Mouse (Mus musculus): ENCODE measurements around the gene Atp6ap2. TPM values are rescaled to one million over a fixed set of nuclear protein-coding genes. Genes with fewer than 3 reads are reported as not detected.

The Atp6ap2 gene
- polyA plus RNA-seq (2015; fragmentation: Nextera tagmentation; extraction: Ambion mirVana) = 133 and 142 TPM in 2 replicates

DNA sequence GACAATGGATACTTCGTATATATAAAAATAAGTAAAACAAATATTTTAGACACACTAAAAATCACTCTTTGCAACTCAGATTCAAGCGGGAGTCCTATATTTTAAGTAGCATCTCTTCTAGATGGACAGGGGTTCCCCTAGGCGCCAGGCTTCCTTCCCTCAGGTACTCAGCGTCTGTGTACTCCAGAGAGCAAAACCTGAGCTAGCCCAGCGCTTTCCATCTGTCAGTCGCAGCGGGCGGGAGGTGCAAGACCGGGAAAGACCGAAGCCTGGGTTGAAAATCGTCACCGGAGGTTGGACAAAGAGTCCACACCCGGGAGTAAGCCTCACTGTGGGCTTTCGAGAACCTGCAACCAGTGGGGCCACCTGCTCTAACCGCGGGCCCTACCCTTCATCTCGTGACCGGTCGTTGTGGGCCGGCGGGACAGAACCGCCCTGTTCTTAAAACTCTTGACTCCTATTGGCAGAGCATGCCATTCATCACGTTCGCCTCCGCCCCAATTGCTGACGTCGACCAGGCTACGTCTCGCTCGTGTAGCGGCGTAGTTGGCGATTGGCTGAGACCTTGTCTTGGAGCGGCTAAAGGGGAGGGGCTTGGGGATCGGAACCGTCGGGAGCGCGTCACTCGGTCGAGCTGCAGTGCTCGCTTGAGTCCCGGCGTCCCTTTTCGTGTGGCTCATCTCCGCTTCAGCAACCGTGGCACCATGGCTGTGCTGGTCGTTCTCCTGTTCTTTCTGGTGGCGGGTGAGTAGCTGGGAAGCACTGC lies at the start of gene Atp6ap2:
TSS of gene Atp6ap2 (plus strand) at position 610 of the 766 bp plus-strand sequence.
- Histone ChIP-seq H3K27ac (ENCODE audit: low read length) (peak within 1 kb of the TSS; percentile 72), H3K9me3 (ENCODE audit: low read length) (no peaks in the 10 kb centered on the region), H3K4me1 (ENCODE audit: insufficient read depth, low read length) (0 out of 2 replicates have a peak, but pooled peaks cover 2% of the 10 kb centered on the region), H3K4me2 (replicated peaks; ENCODE audit: low read depth, low read length) (peak within 1 kb of the TSS; percentile 54), H3K36me3 (ENCODE audit: insufficient read depth, low read length) (no peaks in the 10 kb centered on the region), H3K9ac (replicated peaks; ENCODE audit: low read length) (peak within 1 kb of the TSS; percentile 85), H3K4me3 (ENCODE audit: low read length) (peak within 1 kb of the TSS; percentile 71), H3K27me3 (ENCODE audit: insufficient read depth, low read length) (peaks cover 8% of the 10 kb centered on the region; the same call in 1 of the 2 replicates)
- peak; percentile 100 for ATAC-seq (ENCODE audit: low FRiP score, low TSS enrichment)
- WGBS = 19% methylated on average over 49 of the region's 49 CpGs

DNA sequence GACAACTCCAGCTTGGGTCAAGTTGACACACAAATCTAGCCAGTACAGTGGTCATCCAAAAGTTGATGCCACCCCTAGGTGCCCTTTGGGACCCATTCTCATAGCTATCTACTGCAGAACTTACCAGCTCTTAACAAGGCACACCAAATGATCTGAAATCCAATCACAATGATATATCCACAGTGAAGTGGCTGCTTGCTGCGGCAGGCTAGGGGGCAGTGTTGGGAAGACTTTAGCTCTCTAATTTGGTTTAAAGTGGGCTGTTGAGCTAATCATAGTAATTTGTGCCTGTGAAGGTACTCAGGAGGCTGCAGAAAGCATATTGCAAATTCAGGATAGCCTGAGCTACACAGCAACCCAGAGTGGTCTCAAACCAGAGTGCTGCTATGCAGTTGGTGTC lies 43.2 kb upstream of the Atp6ap2 start:
- Histone ChIP-seq H3K36me3 (ENCODE audit: insufficient read depth, low read length) (no peaks in the 10 kb centered on the region), H3K27ac (ENCODE audit: low read length) (no peak overlapping the region), H3K9me3 (ENCODE audit: low read length) (no peaks in the 10 kb centered on the region), H3K9ac (replicated peaks; ENCODE audit: low read length) (no peak overlapping the region), H3K27me3 (ENCODE audit: insufficient read depth, low read length) (no peaks in the 10 kb centered on the region), H3K4me2 (replicated peaks; ENCODE audit: low read depth, low read length) (no peak overlapping the region), H3K4me1 (ENCODE audit: insufficient read depth, low read length) (no peaks in the 10 kb centered on the region), H3K4me3 (ENCODE audit: low read length) (no peak overlapping the region)
- WGBS = 88% methylated on average over 1 of the region's 1 CpGs
- ATAC-seq (ENCODE audit: low FRiP score, low TSS enrichment) = no peak

DNA sequence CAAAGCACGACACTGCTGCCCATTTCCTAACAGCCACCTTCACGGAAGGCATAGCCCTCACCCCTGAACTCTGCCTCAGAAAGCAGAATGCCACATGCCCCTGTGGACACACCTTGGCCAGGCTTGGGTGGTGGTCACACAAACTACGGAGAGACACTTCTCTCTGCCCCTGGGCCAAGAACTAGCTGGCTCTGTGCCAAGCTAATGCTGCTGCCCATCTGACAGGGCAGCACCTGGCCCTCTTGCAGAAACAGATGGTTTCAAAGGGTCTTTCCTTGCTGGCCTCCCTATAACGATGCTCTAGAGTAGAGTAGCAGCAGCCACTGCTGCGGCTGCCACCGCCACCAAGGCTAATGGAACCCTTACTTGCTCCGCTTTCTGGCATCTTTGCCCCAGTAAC lies 30.5 kb upstream of the Atp6ap2 start:
- Histone ChIP-seq H3K9me3 (ENCODE audit: low read length) (no peaks in the 10 kb centered on the region), H3K27me3 (ENCODE audit: insufficient read depth, low read length) (no peaks in the 10 kb centered on the region), H3K4me1 (ENCODE audit: insufficient read depth, low read length) (no peaks in the 10 kb centered on the region), H3K36me3 (ENCODE audit: insufficient read depth, low read length) (no peaks in the 10 kb centered on the region), H3K4me3 (ENCODE audit: low read length) (no peak overlapping the region), H3K4me2 (replicated peaks; ENCODE audit: low read depth, low read length) (no peak overlapping the region), H3K27ac (ENCODE audit: low read length) (no peak overlapping the region), H3K9ac (replicated peaks; ENCODE audit: low read length) (no peak overlapping the region)
- 70% methylated on average over 7 of the region's 7 CpGs for WGBS
- ATAC-seq (ENCODE audit: low FRiP score, low TSS enrichment) = no peak

DNA sequence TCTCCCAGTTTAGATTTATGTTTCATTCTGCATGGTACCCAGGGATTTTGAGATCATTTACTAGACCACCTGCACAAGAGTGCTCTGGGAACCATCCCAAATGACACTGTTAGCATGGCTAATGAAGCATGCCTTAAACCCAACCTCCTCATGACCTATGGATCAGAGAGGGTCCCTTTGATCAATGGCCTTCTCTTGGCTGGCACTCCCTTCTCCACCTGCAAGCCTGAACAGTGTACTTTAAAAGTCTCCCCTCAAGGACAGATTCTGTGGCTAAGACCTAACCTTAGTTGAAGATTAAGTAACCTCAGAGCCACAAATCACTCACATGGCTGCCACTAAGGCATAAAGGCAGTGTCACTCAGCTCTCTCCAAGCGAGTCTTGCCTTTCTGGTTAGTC lies 16.2 kb upstream of the Atp6ap2 start:
- Histone ChIP-seq H3K9me3 (ENCODE audit: low read length) (no peaks in the 10 kb centered on the region), H3K4me1 (ENCODE audit: insufficient read depth, low read length) (no peaks in the 10 kb centered on the region; the same call in 1 of the 2 replicates), H3K27ac (ENCODE audit: low read length) (no peak overlapping the region), H3K4me2 (replicated peaks; ENCODE audit: low read depth, low read length) (no peak overlapping the region), H3K27me3 (ENCODE audit: insufficient read depth, low read length) (peaks cover 15% of the 10 kb centered on the region; the same call in 1 of the 2 replicates), H3K9ac (replicated peaks; ENCODE audit: low read length) (no peak overlapping the region), H3K36me3 (ENCODE audit: insufficient read depth, low read length) (no peaks in the 10 kb centered on the region), H3K4me3 (ENCODE audit: low read length) (no peak overlapping the region)
- 63% methylated on average over 1 of the region's 1 CpGs for WGBS
- peak; percentile 92 for ATAC-seq (ENCODE audit: low FRiP score, low TSS enrichment)

DNA sequence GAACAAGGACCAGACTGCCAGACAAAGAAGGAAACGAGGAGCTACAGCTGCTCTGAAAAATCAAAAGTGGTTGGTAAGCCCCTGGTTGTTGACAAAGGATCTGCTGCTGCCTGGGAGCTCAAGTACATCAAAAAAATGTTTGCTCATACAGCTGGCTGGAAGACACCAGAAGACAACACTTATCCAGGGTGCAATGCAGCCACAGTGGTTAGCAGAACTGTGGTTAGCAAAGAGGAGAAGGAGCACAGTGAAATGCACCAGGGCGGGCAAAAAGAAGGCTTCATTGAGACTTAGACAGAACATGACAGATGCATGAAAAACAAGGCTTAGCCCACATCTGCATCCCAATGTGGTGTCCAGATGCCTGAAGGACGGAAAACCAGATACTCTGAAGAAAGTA lies 9.7 kb upstream of the Atp6ap2 start:
- H3K9me3 ChIP-seq (ENCODE audit: low read length) = no peaks in the 10 kb centered on the region
- WGBS = 66% methylated on average over 3 of the region's 3 CpGs
- H3K27me3 ChIP-seq (ENCODE audit: insufficient read depth, low read length) = peaks cover 22% of the 10 kb centered on the region
- ATAC-seq (ENCODE audit: low FRiP score, low TSS enrichment) = no peak
- H3K36me3 ChIP-seq (ENCODE audit: insufficient read depth, low read length) = no peaks in the 10 kb centered on the region
- H3K4me2 ChIP-seq (replicated peaks; ENCODE audit: low read depth, low read length) = no peak overlapping the region
- H3K27ac ChIP-seq (ENCODE audit: low read length) = no peak overlapping the region
- no peaks in the 10 kb centered on the region for H3K4me1 ChIP-seq (ENCODE audit: insufficient read depth, low read length)
- no peak overlapping the region for H3K4me3 ChIP-seq (ENCODE audit: low read length)
- no peak overlapping the region for H3K9ac ChIP-seq (replicated peaks; ENCODE audit: low read length)

DNA sequence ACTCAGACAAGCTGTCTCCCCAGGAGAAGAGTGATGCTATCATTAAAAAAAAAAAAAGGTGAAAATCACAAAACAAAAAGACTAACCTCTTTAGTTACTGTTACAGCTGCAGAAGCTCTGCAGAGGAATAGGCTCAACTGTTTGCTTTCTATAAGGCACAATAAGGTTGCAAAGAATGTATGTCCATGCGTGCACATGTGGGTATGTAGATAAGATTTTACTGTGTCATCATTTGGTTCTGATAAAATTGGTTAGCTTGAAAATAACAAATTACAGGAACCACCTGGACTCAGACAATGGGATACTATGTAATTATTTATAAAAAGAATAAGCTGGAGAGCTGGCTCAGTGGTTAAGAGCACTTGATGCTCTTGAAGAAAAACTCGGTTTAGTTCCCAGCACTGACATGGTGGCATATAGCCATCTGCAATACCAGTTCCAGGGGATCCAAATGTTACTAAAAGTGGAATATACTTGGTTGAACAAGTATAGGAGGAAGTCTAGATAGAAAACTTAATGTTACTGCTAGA lies 9.2 kb upstream of the Atp6ap2 start:
- no peaks in the 10 kb centered on the region for H3K36me3 ChIP-seq (ENCODE audit: insufficient read depth, low read length)
- no peak overlapping the region for H3K4me3 ChIP-seq (ENCODE audit: low read length)
- ATAC-seq (ENCODE audit: low FRiP score, low TSS enrichment) = no peak
- no peaks in the 10 kb centered on the region for H3K4me1 ChIP-seq (ENCODE audit: insufficient read depth, low read length)
- H3K27me3 ChIP-seq (ENCODE audit: insufficient read depth, low read length) = peaks cover 26% of the 10 kb centered on the region
- no peak overlapping the region for H3K27ac ChIP-seq (ENCODE audit: low read length)
- no peak overlapping the region for H3K4me2 ChIP-seq (replicated peaks; ENCODE audit: low read depth, low read length)
- 86% methylated on average over 2 of the region's 2 CpGs for WGBS
- H3K9me3 ChIP-seq (ENCODE audit: low read length) = no peaks in the 10 kb centered on the region
- no peak overlapping the region for H3K9ac ChIP-seq (replicated peaks; ENCODE audit: low read length)

DNA sequence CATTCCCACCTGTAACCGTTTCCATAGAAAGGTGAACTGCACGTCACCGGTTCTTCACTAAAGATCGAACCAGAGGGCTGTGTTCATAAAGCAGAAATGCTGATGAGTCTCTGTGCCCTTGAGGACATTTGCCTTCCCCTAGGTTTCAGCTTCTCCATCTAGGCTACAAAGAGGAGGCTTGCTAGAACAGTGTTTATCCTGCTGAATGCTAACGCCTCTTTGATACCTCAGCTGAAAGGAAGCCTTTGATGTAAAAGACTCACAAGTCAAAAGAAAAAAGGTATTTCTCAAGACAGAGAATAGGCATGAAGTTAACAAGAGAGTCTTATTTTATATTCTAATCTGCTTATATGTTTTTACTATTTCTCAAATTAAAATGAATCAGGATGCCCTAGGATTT lies 4.3 kb upstream of the Atp6ap2 start:
- Histone ChIP-seq H3K27me3 (ENCODE audit: insufficient read depth, low read length) (peaks cover 19% of the 10 kb centered on the region; the same call in 1 of the 2 replicates), H3K9ac (replicated peaks; ENCODE audit: low read length) (no peak overlapping the region), H3K4me1 (ENCODE audit: insufficient read depth, low read length) (no peaks in the 10 kb centered on the region), H3K27ac (ENCODE audit: low read length) (no peak overlapping the region), H3K36me3 (ENCODE audit: insufficient read depth, low read length) (no peaks in the 10 kb centered on the region), H3K4me3 (ENCODE audit: low read length) (no peak overlapping the region), H3K4me2 (replicated peaks; ENCODE audit: low read depth, low read length) (no peak overlapping the region), H3K9me3 (ENCODE audit: low read length) (no peaks in the 10 kb centered on the region)
- WGBS = 87% methylated on average over 5 of the region's 5 CpGs
- no peak for ATAC-seq (ENCODE audit: low FRiP score, low TSS enrichment)

DNA sequence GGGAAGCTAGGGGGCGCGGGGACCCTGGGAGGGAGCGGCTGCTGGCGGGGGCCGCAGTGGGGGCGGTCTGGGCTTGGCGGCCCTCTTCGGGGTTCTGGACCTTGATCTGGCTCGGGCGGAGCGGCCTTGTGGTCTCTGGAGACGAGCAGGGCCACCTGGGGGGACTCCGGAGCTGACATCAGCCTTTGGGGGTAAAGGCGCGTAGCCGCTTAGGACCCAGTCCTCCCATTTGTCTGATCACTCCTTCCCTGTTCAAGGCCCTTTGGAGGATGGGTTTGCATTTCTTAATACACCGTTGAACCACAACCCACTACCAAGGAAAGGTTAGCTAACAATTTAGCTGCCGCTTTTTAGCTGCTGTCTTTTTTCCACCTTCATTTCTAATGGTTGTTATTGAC lies 356 bp downstream of the Atp6ap2 start:
- H3K27ac ChIP-seq (ENCODE audit: low read length) = peak overlapping the region; percentile 72
- 0 out of 2 replicates have a peak, but pooled peaks cover 2% of the 10 kb centered on the region for H3K4me1 ChIP-seq (ENCODE audit: insufficient read depth, low read length)
- H3K4me2 ChIP-seq (replicated peaks; ENCODE audit: low read depth, low read length) = peak overlapping the region; percentile 54
- peaks cover 7% of the 10 kb centered on the region; the same call in 1 of the 2 replicates for H3K27me3 ChIP-seq (ENCODE audit: insufficient read depth, low read length)
- WGBS = 41% methylated on average over 16 of the region's 18 CpGs
- H3K4me3 ChIP-seq (ENCODE audit: low read length) = peak overlapping the region; percentile 71
- peak overlapping the region; percentile 85 for H3K9ac ChIP-seq (replicated peaks; ENCODE audit: low read length)
- no peaks in the 10 kb centered on the region for H3K36me3 ChIP-seq (ENCODE audit: insufficient read depth, low read length)
- peak; percentile 49; the same call in 1 of the 2 replicates for ATAC-seq (ENCODE audit: low FRiP score, low TSS enrichment)
- no peaks in the 10 kb centered on the region for H3K9me3 ChIP-seq (ENCODE audit: low read length)

DNA sequence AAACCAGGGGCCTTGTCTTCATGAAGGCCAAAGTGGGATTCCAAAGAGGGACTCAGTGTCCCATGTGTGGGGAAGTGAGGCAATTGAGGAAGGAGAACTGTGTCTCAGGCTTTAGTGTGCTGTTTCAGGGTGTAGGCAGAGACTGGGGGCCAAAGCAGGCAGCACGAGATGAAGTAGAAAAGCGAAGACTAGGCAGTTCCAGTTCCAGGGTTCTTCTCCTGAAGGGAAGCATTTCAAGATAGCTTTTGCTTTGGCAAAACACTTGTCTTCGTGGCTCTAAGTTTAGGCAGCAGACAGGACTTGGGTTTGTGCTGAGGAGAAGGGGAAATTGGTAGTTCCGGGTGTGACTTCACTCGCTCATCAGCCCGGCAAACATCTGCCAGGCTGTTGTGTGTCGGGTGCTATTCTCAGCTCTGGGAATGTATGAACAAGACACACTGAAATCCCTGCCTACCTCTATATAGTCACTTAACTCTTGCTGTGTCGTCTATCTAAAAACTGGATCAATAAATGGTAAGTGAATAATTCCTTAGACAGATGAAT lies 3.9 kb downstream of the Atp6ap2 start:
- no peak overlapping the region for H3K9ac ChIP-seq (replicated peaks; ENCODE audit: low read length)
- ATAC-seq (ENCODE audit: low FRiP score, low TSS enrichment) = no peak
- H3K4me3 ChIP-seq (ENCODE audit: low read length) = no peak overlapping the region
- no peaks in the 10 kb centered on the region for H3K36me3 ChIP-seq (ENCODE audit: insufficient read depth, low read length)
- H3K4me1 ChIP-seq (ENCODE audit: insufficient read depth, low read length) = 0 out of 2 replicates have a peak, but pooled peaks cover 2% of the 10 kb centered on the region
- 76% methylated on average over 8 of the region's 8 CpGs for WGBS
- no peak overlapping the region for H3K4me2 ChIP-seq (replicated peaks; ENCODE audit: low read depth, low read length)
- H3K9me3 ChIP-seq (ENCODE audit: low read length) = no peaks in the 10 kb centered on the region
- H3K27me3 ChIP-seq (ENCODE audit: insufficient read depth, low read length) = peaks cover under 1% of the 10 kb centered on the region; the same call in 1 of the 2 replicates
- H3K27ac ChIP-seq (ENCODE audit: low read length) = no peak overlapping the region

DNA sequence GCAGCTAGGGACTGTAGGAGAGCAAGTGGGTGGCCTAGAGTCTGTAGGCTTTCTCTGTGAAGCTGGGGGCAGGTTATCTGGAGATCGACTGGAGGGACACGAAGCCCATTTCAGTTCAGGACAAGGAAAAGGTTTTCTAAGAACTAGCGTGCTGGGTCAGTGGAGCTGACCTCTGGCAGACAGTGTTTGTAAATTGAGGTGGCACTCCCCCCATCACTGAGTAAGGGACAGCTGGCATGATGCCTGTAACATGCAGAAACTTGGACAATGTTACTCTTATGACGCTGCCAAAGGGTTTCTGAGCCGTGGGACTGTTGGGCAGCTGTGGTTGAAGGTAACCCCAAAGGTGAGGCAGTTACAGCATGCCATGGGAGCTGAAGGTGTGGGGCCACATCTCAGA lies 4.4 kb downstream of the Atp6ap2 start:
- no peak for ATAC-seq (ENCODE audit: low FRiP score, low TSS enrichment)
- Histone ChIP-seq H3K9me3 (ENCODE audit: low read length) (no peaks in the 10 kb centered on the region), H3K27ac (ENCODE audit: low read length) (no peak overlapping the region), H3K36me3 (ENCODE audit: insufficient read depth, low read length) (no peaks in the 10 kb centered on the region), H3K4me3 (ENCODE audit: low read length) (no peak overlapping the region), H3K27me3 (ENCODE audit: insufficient read depth, low read length) (no peaks in the 10 kb centered on the region; the same call in 1 of the 2 replicates), H3K4me1 (ENCODE audit: insufficient read depth, low read length) (0 out of 2 replicates have a peak, but pooled peaks cover 2% of the 10 kb centered on the region), H3K4me2 (replicated peaks; ENCODE audit: low read depth, low read length) (no peak overlapping the region), H3K9ac (replicated peaks; ENCODE audit: low read length) (no peak overlapping the region)
- 61% methylated on average over 5 of the region's 5 CpGs for WGBS
